Mouse (Mus musculus) frontal cortex, adult (tissue): Measurements from ENCODE around the gene Dhdds.
"Not testable (repeated sequence)": the region's sequence is repeated elsewhere in the genome, so short reads cannot be mapped to it uniquely, and the experiment has no call there.

Experiments
- ATAC-seq: cut with Nextera tagmentation; 2 replicates; pipeline ENCODE4 v1.9.2; 2017; ENCODE audit warnings: mild to moderate bottlenecking, moderate library complexity, mixed read lengths; ENCODE audit not compliant: low TSS enrichment

The Dhdds gene

GRCm38 (mm10) chr4:134005581-134006358 is 5.1 kb upstream of the Dhdds start:
- ATAC-seq = no peak

- ATAC-seq = no peak
Observed at GRCm38 (mm10) chr4:134002903-134003302, 2.2 kb upstream of the Dhdds start.

- no peak for ATAC-seq
Observed at GRCm38 (mm10) chr4:134002246-134002645, 1.5 kb upstream of the Dhdds start.

- ATAC-seq = no peak
Observed at GRCm38 (mm10) chr4:134001710-134002109, 992 bp upstream of the Dhdds start.

GRCm38 (mm10) chr4:133994697-133995096 is 6.0 kb downstream of the Dhdds start:
- ATAC-seq = no peak

GRCm38 (mm10) chr4:133991087-133991660 is 9.5 kb downstream of the Dhdds start:
- ATAC-seq = no peak

- no peak for ATAC-seq
Observed at GRCm38 (mm10) chr4:133990035-133990434, 10.7 kb downstream of the Dhdds start.

GRCm38 (mm10) chr4:133988289-133988688 is 12.4 kb downstream of the Dhdds start:
- not testable (repeated sequence) for ATAC-seq

- ATAC-seq = no peak
Observed at GRCm38 (mm10) chr4:133982936-133983335, 17.8 kb downstream of the Dhdds start.

GRCm38 (mm10) chr4:133980496-133980895 is 20.2 kb downstream of the Dhdds start:
- ATAC-seq = no peak

- no peak for ATAC-seq
Observed at GRCm38 (mm10) chr4:133978021-133978711, 22.6 kb downstream of the Dhdds start.

GRCm38 (mm10) chr4:133971741-133972140 is 29.0 kb downstream of the Dhdds start:
- no peak for ATAC-seq

- ATAC-seq = no peak
Observed at GRCm38 (mm10) chr4:133970876-133971275, 29.8 kb downstream of the Dhdds start.

GRCm38 (mm10) chr4:133970196-133970595 is 30.5 kb downstream of the Dhdds start:
- ATAC-seq = no peak

- ATAC-seq = no peak
Observed at GRCm38 (mm10) chr4:133969114-133969770, 31.5 kb downstream of the Dhdds start.

- peak; percentile 55 for ATAC-seq
Observed at GRCm38 (mm10) chr4:133968150-133968921, 32.4 kb downstream of the Dhdds start, which contains the start of gene Hmgn2. Hmgn2 (minus strand) TSS chr4:133968650.

- ATAC-seq = peak; percentile 43
Observed at GRCm38 (mm10) chr4:133967866-133968149, 32.9 kb downstream of the Dhdds start.

- peak; percentile 52 for ATAC-seq
Observed at GRCm38 (mm10) chr4:133967138-133967865, 33.4 kb downstream of the Dhdds start.

- no peak for ATAC-seq
Observed at GRCm38 (mm10) chr4:133966271-133966940, 34.3 kb downstream of the Dhdds start.

- no peak for ATAC-seq
Observed at GRCm38 (mm10) chr4:133962566-133962965, 38.2 kb downstream of the Dhdds start.
